Mouse (Mus musculus) heart, embryonic 16.5 days (tissue): ENCODE results near the gene Wdr38. TPM values are rescaled to one million over a fixed set of nuclear protein-coding genes. Genes with fewer than 3 reads are reported as not detected.

Experiments used
- ATAC-seq: fragments of 200-750 bp; cut with Nextera tagmentation; replicated peaks from 2 replicates; pipeline ENCODE4 v1.8.0; 2017; ENCODE audit warnings: moderate number of reproducible peaks; ENCODE audit not compliant: insufficient read depth, low FRiP score; ENCODE audit errors: extremely low read depth
- H3K27ac ChIP-seq: fragments of 300-500 bp; sonication (generic); 2 replicates; pipeline ENCODE4 v1.5.1; 2014; ENCODE audit warnings: mild to moderate bottlenecking, low read length, control low read depth, moderate library complexity
- H3K27me3 ChIP-seq: fragments of 300-500 bp; sonication (generic); 2 replicates; pipeline ENCODE4 v1.6.1; 2014; ENCODE audit warnings: low read length, mixed read lengths; ENCODE audit not compliant: control insufficient read depth, insufficient read depth
- H3K36me3 ChIP-seq: fragments of 300-500 bp; sonication (generic); 2 replicates; pipeline ENCODE4 v1.6.1; 2014; ENCODE audit not compliant: control insufficient read depth, insufficient read depth
- H3K4me1 ChIP-seq: fragments of 300-500 bp; sonication (generic); 2 replicates; pipeline ENCODE4 v1.6.1; 2014; ENCODE audit warnings: low read length, mixed read lengths; ENCODE audit not compliant: control insufficient read depth, insufficient read depth
- H3K4me2 ChIP-seq: fragments of 300-500 bp; sonication (generic); 2 replicates; pipeline ENCODE4 v1.6.1; 2014; ENCODE audit warnings: low read depth, mild to moderate bottlenecking, control low read depth, low read length
- H3K4me3 ChIP-seq: fragments of 300-500 bp; sonication (generic); 2 replicates; pipeline ENCODE4 v1.5.1; 2014; ENCODE audit warnings: mild to moderate bottlenecking, control low read depth, low read length
- H3K9ac ChIP-seq: fragments of 300-500 bp; sonication (generic); 2 replicates; pipeline ENCODE4 v1.6.1; 2014; ENCODE audit warnings: low read length, control low read depth
- H3K9me3 ChIP-seq: fragments of 300-500 bp; sonication (generic); replicated peaks from 2 replicates; pipeline ENCODE4 v1.6.1; 2016; ENCODE audit warnings: low read length; ENCODE audit not compliant: control insufficient read depth
- WGBS: fragments of 180-500 bp; shearing (Covaris S2); extraction: QIAGEN DNeasy Blood & Tissue Kit; methylation state at CpG from one replicate; pipeline ENCODE4 v1.1.7; 2014; 5-methylcytosine and 5-hydroxymethylcytosine counted together
- polyA plus RNA-seq: library from polyadenylated mRNA; unstranded; fragments of >200 nt; fragmentation: Nextera tagmentation; extraction: Ambion mirVana; gene quantifications from 2 replicates; pipeline ENCODE4 v1.2.1, GENCODE M21; 2015

Gene Wdr38
- polyA plus RNA-seq, result 1.2 and 1.3 TPM in 2 replicates

DNA sequence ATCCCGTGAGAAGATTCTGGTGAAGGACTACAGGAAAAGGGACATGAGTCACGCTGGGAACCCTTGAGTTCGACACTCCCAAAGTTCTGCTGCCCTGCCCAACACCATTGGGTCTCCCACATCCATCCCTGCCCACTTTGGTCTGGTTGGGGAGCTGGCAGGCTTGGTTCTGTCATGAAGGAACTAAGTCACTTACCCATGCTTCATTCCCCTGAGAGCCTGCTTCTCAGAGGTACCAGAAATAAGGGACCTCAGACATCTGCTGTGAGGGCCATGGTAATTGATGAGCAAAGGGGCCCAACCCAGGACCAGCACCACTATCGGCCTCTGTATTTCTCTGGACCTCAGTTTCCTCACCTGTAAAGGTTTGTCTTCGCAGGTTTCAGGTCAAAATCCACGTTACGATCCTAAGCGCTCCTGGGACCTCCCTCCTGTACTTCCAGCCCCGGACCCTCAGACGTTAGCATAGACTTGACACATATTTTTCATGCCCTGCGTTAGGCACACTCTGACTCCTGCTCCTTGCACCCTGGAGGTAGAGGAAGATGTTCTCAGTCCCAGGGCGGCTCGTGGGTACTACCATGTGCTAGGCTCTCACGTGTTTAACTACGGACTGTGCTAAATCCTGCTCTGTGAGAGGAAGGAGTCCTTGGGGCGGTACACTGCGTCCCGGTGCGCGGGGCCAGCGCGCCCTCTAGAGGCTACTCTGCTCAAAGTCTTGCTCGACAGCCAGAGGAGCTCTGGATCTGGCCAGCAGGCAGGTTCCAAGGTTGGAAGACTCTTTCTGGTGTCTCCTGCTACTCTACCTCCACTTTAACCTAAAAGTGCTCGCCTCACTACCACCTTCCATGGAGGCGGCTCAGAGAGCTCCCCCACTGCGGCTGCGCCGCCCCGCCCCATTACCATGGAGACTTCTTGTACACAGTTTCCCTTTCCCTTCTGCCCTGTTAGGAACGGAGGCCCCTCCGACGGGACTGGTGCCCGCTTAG is at the start of gene Wdr38:
TSS of gene Wdr38 (plus strand) at position 91 of the 989 bp plus-strand sequence.
- peaks cover 23% of the 10 kb centered on the region for H3K36me3 ChIP-seq
- peak within 1 kb of the TSS; percentile 70 for H3K4me2 ChIP-seq
- peak; percentile 94 for ATAC-seq
- H3K4me1 ChIP-seq, result peaks cover 10% of the 10 kb centered on the region
- 10% methylated on average over 33 of the region's 33 CpGs for WGBS
- H3K4me3 ChIP-seq, result peak within 1 kb of the TSS; percentile 62
- 0 out of 2 replicates have a peak, but pooled peaks cover 2% of the 10 kb centered on the region for H3K27me3 ChIP-seq
- H3K9me3 ChIP-seq, result no peaks in the 10 kb centered on the region
- H3K9ac ChIP-seq, result peak within 1 kb of the TSS; percentile 68
- no peak within 1 kb of the TSS for H3K27ac ChIP-seq

DNA sequence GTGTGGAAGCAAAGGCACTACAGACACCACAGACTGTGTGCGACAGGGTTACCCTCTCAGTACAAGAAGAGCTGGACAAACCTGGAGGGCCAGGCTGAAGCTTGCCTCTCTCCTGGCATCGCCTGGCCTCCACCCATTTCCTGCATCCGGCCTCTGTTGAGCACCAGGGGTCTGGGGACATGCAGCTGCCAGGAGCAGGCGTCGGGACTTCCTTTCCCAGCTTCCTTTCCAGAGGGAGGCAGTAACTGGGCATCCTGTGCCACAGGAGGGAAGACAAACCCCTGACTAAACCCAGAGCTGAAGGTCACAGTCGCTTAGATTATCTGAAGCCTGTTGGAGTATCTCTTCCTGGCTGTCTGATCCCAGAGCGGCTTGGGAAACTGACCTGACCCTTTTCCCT is 49.7 kb upstream of the Wdr38 start:
- H3K27me3 ChIP-seq, result no peaks in the 10 kb centered on the region
- H3K4me2 ChIP-seq, result no peak overlapping the region
- no peak for ATAC-seq
- H3K4me3 ChIP-seq, result no peak overlapping the region
- WGBS, result 51% methylated on average over 7 of the region's 7 CpGs
- peak overlapping the region; percentile 8; the same call in 1 of the 2 replicates for H3K27ac ChIP-seq
- H3K9me3 ChIP-seq, result no peaks in the 10 kb centered on the region
- H3K4me1 ChIP-seq, result peaks cover 17% of the 10 kb centered on the region
- H3K9ac ChIP-seq, result no peak overlapping the region
- H3K36me3 ChIP-seq, result no peaks in the 10 kb centered on the region

- Histone ChIP-seq H3K27ac (peak overlapping the region; percentile 79), H3K4me2 (peak overlapping the region; percentile 47), H3K4me1 (peaks cover 15% of the 10 kb centered on the region), H3K9me3 (no peaks in the 10 kb centered on the region), H3K4me3 (no peak overlapping the region), H3K36me3 (no peaks in the 10 kb centered on the region), H3K27me3 (no peaks in the 10 kb centered on the region), H3K9ac (peak overlapping the region; percentile 23; the same call in 1 of the 2 replicates)
- WGBS, result 19% methylated on average over 7 of the region's 7 CpGs
- ATAC-seq, result peak; percentile 94
Observed at GRCm38 (mm10) chr2:38950281-38950719, 47.0 kb upstream of the Wdr38 start.

DNA sequence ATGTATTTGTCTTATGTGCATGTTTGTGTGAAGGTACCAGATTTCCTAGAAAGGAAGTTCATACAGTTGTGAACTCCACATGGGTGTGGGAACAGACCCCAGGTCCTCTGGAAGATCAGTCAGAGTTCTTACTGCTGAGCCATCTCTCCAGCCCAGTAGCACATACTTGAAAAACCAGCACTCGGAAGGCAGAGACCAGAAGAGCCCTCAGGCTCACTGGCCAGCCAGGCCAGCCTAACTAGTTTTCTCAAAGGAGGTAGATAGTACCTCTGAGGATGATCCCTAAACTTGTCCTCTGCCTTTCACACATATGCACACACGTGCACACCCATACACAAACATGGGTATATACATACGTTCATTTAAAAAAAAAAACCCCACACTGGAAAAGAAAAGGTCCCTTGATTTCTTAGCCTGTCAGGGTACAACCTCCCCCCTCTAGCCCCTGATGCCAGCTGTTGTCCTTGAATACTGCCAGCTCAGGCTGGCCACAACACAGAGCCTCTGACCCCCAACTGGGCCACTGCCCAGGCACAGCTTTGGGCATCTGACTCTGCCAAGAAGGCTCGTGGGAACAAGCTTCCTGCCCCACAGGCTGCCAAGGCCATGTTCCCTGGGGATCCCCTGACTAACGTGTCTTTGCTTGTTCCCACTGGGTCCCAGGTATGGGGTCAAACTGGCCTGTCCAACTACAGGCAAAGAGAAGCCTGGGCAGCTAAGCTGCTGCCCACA is 44.0 kb upstream of the Wdr38 start:
- WGBS, result 70% methylated on average over 5 of the region's 5 CpGs
- no peak for ATAC-seq
- H3K36me3 ChIP-seq, result no peaks in the 10 kb centered on the region
- peaks cover 15% of the 10 kb centered on the region for H3K4me1 ChIP-seq
- no peak overlapping the region for H3K9ac ChIP-seq
- H3K9me3 ChIP-seq, result no peaks in the 10 kb centered on the region
- no peak overlapping the region for H3K4me2 ChIP-seq
- no peaks in the 10 kb centered on the region for H3K27me3 ChIP-seq
- no peak overlapping the region for H3K27ac ChIP-seq
- no peak overlapping the region for H3K4me3 ChIP-seq

DNA sequence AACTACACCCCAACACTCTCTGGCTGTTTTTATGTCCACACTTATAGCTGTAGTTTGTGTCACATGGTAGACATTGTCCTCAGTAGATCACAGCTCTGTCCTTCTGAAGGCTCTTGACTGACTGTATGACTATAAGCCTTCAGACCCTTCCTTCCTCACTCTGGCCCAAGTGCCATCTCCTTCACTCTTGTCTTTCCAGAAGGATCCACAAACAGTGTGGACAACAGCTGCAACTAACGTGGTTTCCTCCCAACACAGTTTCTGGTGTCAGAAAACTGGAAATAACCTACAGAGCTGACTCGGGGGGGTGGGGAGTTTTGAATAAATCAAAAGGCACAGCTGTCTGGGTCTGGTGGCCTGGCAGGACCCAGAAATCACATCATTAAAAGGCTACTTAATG is 41.2 kb upstream of the Wdr38 start:
- Histone ChIP-seq H3K4me2 (no peak overlapping the region), H3K4me3 (no peak overlapping the region), H3K9ac (no peak overlapping the region), H3K27ac (no peak overlapping the region), H3K27me3 (no peaks in the 10 kb centered on the region), H3K9me3 (no peaks in the 10 kb centered on the region), H3K4me1 (peaks cover 3% of the 10 kb centered on the region), H3K36me3 (no peaks in the 10 kb centered on the region)
- 65% methylated on average over 2 of the region's 2 CpGs for WGBS
- ATAC-seq, result no peak

DNA sequence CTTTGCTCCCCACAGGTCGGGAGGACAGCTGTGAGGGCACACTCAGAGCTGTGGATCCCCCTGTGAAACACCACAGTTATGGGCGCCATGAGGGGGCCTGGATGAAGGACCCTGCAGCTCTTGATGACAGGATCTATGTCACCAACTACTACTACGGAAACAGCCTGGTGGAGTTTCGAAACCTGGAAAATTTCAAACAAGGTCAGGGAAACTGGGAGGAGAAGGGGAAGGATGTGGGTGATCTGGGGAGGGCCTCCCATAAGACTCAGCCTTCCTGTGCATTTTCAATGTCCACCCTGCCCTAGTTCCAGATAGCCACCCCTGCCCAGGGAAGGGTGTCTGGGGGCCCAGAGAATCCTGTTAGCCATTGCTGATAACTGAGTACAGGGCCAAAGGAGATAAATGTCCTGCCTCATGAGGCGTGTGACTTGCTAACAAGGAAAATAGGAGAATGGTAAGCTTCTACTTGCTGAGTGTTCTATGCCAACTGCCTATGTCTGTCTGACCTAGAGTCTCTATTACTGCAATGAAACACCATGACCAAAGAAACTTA is 39.5 kb upstream of the Wdr38 start:
- Histone ChIP-seq H3K9ac (no peak overlapping the region), H3K4me3 (no peak overlapping the region), H3K4me2 (no peak overlapping the region), H3K36me3 (no peaks in the 10 kb centered on the region), H3K27me3 (no peaks in the 10 kb centered on the region), H3K9me3 (no peaks in the 10 kb centered on the region), H3K4me1 (no peaks in the 10 kb centered on the region), H3K27ac (no peak overlapping the region)
- ATAC-seq, result no peak
- WGBS, result 63% methylated on average over 5 of the region's 5 CpGs

GRCm38 (mm10) chr2:38964198-38964597 is 33.1 kb upstream of the Wdr38 start:
- no peaks in the 10 kb centered on the region for H3K4me1 ChIP-seq
- no peak overlapping the region for H3K27ac ChIP-seq
- 0 out of 2 replicates have a peak, but pooled peaks cover under 1% of the 10 kb centered on the region for H3K9me3 ChIP-seq
- H3K9ac ChIP-seq, result no peak overlapping the region
- H3K27me3 ChIP-seq, result no peaks in the 10 kb centered on the region
- H3K4me2 ChIP-seq, result no peak overlapping the region
- no peak for ATAC-seq
- H3K36me3 ChIP-seq, result no peaks in the 10 kb centered on the region
- no peak overlapping the region for H3K4me3 ChIP-seq
- WGBS, result 28% methylated on average over 4 of the region's 4 CpGs

GRCm38 (mm10) chr2:38969650-38970049 is 27.6 kb upstream of the Wdr38 start:
- H3K27ac ChIP-seq, result no peak overlapping the region
- H3K9me3 ChIP-seq, result 0 out of 2 replicates have a peak, but pooled peaks cover 2% of the 10 kb centered on the region
- no peak overlapping the region for H3K4me3 ChIP-seq
- H3K4me1 ChIP-seq, result no peaks in the 10 kb centered on the region
- H3K9ac ChIP-seq, result no peak overlapping the region
- H3K4me2 ChIP-seq, result no peak overlapping the region
- 81% methylated on average over 2 of the region's 2 CpGs for WGBS
- no peaks in the 10 kb centered on the region for H3K36me3 ChIP-seq
- H3K27me3 ChIP-seq, result no peaks in the 10 kb centered on the region
- ATAC-seq, result no peak
